Mouse (Mus musculus) fibroblast of lung, adult 2 months (primary cell): ENCODE measurements around the gene Rrm2.
A peak's percentile ranks its signal among the peaks of the same experiment; 100 is the strongest.
"Not testable (repeated sequence)": the region's sequence is repeated elsewhere in the genome, so short reads cannot be mapped to it uniquely, and the experiment has no call there.

ENCODE experiments used
- DNase-seq: peaks from one replicate; pipeline ENCODE4 v3.0.0-alpha.2; 2011; ENCODE audit warnings: low read depth

The Rrm2 gene

GRCm38 (mm10) chr12:24705502-24706263 is 2.4 kb upstream of the Rrm2 start:
- DNase-seq, result no peak

DNA sequence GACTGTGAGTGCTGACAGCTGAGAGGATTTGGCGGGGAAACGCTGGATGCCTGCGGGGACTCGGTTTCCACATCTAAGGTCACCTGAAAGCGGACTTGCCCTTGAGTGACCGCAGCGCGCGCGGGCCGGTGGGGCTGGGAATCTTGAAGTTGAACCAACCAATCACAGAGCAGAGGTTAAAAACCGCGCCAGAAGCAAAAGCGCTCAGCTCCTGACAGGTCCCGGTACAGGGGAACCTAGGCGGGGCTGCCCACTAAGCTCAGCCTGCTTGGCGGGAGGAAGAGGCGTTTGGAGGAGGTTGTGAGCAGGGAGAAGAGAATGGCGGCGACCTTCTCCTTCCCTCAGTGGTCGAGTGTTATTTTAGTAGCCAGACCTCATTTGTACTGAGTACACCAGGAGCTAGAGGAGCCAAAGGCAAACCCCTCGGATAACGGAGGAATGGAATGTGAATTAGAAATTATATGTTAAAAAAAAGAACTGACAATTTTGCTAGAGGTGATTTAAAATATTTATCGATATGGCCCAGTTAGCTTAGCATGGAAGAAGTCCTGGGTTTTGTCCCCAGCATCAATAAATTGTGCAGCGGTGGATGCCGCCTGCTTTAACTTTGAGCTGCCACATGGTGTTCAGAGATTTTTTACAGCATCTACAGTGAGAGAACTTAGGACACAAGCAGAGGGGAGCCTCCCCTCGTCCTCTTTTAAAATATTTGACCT is 1.1 kb upstream of the Rrm2 start:
- DNase-seq, result no peak

- DNase-seq, result no peak
Observed at GRCm38 (mm10) chr12:24707480-24707802, 600 bp upstream of the Rrm2 start.

- DNase-seq, result no peak
Observed at GRCm38 (mm10) chr12:24708824-24709218, 780 bp downstream of the Rrm2 start.

DNA sequence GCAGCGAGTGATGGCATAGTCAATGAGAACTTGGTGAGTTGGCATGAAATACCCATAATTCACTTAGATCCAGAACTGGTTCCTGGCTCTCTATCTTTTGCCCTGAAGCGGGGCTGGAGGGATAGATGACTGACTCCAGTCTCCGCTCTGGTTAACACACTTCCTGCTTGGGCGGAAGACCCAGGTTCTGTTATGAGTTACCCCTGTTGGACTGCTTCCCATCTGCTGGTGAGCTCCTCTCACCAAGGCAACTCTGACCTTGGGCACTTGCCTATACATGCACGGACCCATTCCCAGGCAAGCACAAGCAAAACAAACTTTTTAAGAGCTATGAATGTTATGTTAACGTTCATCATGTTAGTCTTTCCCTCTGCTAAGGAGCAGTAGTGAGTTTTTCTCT is 1.4 kb downstream of the Rrm2 start:
- no peak for DNase-seq

DNA sequence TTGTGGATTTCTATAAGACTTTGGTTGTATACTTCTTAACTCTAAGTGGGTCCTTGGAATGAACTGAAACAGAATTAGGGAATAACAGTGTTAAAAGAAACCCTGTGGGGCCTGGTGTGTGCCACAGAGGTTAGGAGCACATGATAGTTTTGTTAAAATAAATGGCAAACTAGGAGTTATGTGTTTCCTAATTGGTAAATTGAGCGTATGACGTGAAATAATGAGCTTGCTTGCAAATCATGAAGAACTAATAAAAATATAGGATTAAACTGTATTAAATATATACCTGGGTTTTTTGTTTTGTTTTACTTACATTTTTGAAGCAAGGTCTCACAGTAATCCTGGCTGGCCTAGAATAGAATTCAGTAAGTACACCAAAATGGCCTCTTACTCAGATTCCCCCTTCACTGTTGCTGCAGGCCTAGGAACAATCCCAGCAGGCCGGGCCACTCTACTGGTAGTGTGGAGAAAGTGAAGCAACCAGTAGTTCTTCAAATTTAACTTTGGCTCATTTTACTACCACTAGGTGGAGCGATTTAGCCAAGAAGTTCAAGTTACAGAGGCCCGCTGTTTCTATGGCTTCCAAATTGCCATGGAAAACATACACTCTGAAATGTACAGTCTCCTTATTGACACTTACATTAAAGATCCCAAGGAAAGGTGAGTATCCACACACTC is 1.9 kb downstream of the Rrm2 start:
- DNase-seq, result peak; percentile 70

DNA sequence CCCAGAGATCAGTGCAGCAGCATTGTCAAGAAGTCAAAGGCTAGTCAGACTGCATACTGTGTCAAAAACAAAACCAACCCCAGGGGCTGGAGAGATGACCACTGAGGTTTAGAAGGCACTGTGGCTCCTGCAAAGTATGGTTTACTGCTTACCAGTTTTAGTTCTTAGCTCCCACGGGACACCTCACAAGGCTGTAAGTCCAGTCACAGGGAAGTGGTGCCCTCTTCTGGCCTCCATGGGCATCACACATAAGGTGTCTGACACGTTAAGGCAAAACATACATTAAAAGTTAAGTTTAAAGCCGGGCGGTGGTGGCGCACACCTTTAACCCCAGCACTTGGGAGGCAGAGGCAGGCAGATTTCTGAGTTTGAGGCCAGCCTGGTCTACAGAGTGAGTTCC is 2.6 kb downstream of the Rrm2 start:
- no peak for DNase-seq

GRCm38 (mm10) chr12:24712396-24712795 is 4.4 kb downstream of the Rrm2 start:
- no peak for DNase-seq

DNA sequence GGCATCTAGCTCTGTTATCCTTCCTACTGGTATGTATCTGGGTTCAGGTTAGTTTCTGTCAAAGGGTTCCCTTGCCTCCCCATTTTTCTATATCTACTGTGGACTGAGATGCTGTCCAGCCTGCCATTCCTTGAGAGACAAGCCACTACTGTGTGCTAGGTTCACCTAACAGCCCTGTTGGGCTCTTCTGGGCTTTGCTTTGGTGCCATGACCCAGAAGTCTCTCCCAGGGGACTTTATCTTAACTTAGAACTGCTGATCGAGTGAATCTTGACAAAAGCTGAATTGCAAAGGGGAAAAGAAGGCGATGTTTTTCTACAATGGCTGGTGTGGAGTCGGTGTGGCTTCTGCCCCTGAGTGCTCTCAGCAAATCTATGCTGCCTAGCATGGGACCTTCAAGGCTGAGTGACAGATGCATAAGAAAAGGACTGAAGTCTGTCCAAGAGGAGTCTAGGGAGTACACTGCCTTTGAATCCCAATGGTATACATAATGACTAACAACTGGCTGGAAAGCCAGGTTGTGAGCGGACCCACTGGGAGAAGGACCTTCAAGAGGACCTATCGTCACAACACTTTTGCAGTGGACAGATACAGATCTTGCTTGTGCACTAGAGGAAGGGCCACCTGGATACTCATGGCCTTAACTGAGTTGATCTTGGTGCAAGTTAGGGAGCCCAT is 6.7 kb downstream of the Rrm2 start:
- no peak for DNase-seq

GRCm38 (mm10) chr12:24715268-24715896 is 7.3 kb downstream of the Rrm2 start:
- DNase-seq, result no peak

- DNase-seq, result no peak
Observed at GRCm38 (mm10) chr12:24716721-24717301, 8.8 kb downstream of the Rrm2 start.

DNA sequence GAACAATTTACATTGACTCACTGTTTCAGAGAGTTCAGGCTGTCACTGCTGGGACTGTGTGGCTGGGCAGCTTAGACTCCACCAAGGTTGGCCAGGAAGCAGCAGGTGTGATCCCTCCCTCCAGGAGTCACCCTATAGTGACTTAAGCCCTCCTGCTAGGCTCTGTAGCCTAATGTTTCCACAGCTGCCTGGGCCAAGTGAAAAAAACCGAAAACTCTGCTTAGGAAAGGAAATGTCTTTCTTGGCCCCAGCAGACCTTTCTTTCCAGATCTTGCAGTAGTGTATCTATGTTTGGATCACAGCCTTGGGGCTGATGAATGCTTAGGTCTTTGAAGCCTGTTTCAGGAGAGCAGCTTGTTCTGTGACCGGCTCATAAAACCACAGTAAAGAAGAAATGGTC is 15.4 kb downstream of the Rrm2 start:
- DNase-seq, result no peak

DNA sequence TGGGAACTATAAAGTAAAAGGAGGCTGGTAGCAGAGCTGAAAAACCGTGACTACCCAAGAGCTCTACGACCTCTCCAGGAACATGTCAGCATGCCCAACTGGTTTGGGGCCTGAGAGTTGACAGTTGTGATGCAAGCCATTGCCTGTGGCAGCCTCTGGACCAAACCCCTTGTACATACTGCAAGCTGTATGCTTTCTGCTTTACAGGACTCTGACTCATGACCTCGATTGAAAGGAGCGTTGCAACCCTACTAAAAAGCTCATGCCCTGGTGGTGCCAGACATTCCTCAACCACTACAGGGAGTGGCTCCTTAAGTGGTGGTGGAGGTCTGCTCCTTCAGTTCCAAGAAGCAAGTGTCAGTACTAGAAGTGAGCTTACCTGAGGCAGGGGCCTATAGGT is 15.8 kb downstream of the Rrm2 start:
- DNase-seq, result no peak

DNA sequence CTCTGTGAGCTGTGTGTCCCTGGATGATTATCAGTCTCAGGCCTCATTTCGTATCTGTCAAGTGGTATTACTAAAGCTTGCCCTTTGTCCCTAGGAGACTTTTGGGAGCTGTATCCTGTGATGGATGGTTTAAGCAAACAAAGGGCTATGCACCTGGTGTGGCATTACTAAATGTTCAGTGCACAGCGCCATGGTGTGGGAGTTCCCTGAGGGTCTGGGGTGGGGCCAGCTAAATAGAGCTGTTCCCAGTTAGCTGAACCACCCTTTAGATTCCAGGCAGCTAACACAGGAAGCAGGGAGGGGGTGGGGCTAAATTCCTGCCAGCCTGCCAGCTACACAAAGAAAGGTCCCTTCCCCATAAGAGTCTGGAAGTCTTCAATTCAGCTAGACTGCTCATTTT is 16.3 kb downstream of the Rrm2 start:
- no peak for DNase-seq

DNA sequence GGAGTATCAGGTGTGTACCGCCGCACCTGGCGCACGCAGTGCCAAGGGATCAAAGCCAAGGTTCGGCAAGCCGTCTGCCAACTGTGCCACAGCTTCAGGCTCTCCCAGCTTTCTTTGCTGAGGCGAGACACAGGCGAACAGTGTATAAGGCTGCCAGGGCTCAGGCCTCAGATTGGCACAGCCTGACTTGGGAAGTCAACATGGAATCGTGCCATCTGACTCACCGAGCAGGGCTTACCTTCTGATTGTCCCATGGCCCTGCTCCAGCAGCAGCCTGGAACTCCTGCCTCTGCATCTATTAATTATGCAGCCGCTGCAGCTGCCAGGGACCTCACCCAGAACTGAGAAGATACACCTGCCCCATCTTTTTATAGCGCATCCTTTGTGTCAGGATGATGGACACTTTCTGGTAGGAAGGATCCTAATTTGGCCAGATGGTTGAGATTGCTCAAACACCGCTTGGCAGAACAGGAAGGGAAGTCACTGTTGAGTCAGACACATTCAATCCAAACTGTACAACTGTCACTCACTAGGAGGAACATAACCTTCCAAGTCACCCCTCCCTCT is 26.9 kb downstream of the Rrm2 start:
- peak; percentile 87 for DNase-seq

DNA sequence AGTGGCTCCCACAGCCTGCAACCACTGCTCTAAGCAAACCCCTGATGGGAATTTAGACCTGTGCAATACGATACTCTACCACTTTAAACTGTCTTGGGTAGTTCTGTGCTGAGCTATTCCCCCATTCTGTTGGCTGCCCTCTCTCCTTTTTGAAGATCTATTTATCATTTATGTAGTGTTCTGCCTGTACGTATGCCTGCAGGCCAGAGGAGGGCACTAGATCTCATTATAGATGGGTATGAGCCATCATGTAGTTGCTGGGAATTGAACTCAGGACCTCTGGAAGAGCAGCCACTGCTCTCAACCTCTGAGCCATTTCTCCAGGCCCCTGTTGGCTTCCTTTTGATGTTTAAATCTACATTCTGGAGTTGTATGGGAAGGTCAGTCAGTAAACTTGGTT is 28.9 kb downstream of the Rrm2 start:
- no peak for DNase-seq

- no peak for DNase-seq
Observed at GRCm38 (mm10) chr12:24739963-24740362, 31.9 kb downstream of the Rrm2 start.

- not testable (repeated sequence) for DNase-seq
Observed at GRCm38 (mm10) chr12:24741535-24741934, 33.5 kb downstream of the Rrm2 start.

DNA sequence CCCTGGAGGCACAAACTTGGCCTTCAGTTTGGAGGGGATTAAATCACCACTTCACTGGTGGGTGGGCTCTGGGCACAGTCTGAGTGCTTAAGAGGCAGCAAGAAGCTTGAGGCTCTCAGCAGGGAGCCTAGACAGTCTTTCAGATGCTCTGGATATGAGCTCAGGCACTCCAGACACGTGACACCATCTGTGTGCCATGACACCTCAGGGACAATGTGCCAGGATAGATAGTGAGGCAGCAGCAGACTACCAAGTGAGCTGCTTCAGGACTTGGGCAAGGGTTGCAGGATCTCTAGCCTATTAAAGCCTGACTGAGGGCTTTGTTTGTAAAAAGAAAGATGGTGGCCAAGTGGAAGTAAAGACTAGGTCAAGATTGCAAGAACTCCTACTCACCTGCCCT is 36.3 kb downstream of the Rrm2 start:
- no peak for DNase-seq

GRCm38 (mm10) chr12:24746579-24747296 is 38.7 kb downstream of the Rrm2 start:
- no peak for DNase-seq

GRCm38 (mm10) chr12:24747297-24747696 is 39.3 kb downstream of the Rrm2 start:
- DNase-seq, result no peak
